Mouse (Mus musculus) heart, postnatal 14 days (tissue): ENCODE results near the gene Rps6kb2. TPM values are rescaled to one million over a fixed set of nuclear protein-coding genes. Genes with fewer than 3 reads are reported as not detected.

Experiments used
- DNase-seq, 2 experiments: peaks; one replicate each; pipeline ENCODE4 v3.0.0; 2021 to 2022
- intact Hi-C: fragments of 180-260 bp; cut with DNase I; formaldehyde crosslinking; loops from one replicate; pipeline ENCODE4 v1.15.1; 2025
- total RNA-seq, 2 experiments: library from RNA; stranded (reverse); gene quantifications; 2 replicates each; pipeline ENCODE4 v1.2.3; 2021

Rps6kb2 gene
- total RNA-seq, 2 experiments from 2014 or later = 21.6 to 23.6 TPM

GRCm38 (mm10) chr19:4191528-4192250, 28.5 kb upstream of the Rps6kb2 start, which contains the start of gene Ppp1ca:
Gene Ppp1ca (plus strand): TSS chr19:4192065.
- intact Hi-C loops = no loop called here

GRCm38 (mm10) chr19:4190831-4191334, 27.7 kb upstream of the Rps6kb2 start, which contains the start of gene Tbc1d10c:
Gene Tbc1d10c (minus strand): TSS chr19:4191284.
- no peak for DNase-seq
- intact Hi-C loops = no loop called here

More at GRCm38 (mm10) chr19:4191528-4192250, 28.5 kb upstream of the Rps6kb2 start, which contains the start of gene Ppp1ca:
- peak; percentile 99 for DNase-seq

GRCm38 (mm10) chr19:4189051-4189620, 26.0 kb upstream of the Rps6kb2 start:
- no peak for DNase-seq
- intact Hi-C loops = no loop called here

- intact Hi-C loops = no loop called here
- DNase-seq = no peak
These were observed 24.1 kb upstream of the Rps6kb2 start for GRCm38 (mm10) chr19:4187303-4187702.

- no peak for DNase-seq
- intact Hi-C loops = no loop called here
These were observed 22.1 kb upstream of the Rps6kb2 start for GRCm38 (mm10) chr19:4184976-4185975.

GRCm38 (mm10) chr19:4183689-4184088, 20.5 kb upstream of the Rps6kb2 start:
- intact Hi-C loops = no loop called here
- DNase-seq = no peak

- intact Hi-C loops = no loop called here
- peak; percentile 45 to 59 for DNase-seq
These were observed 18.7 kb upstream of the Rps6kb2 start for GRCm38 (mm10) chr19:4181892-4182291.

- no peak for DNase-seq
- intact Hi-C loops = no loop called here
These were observed 17.3 kb upstream of the Rps6kb2 start for GRCm38 (mm10) chr19:4180411-4180810.

- DNase-seq = peak; percentile 55 to 70
- intact Hi-C loops = no loop called here
These were observed 12.3 kb upstream of the Rps6kb2 start, which contains the start of gene Carns1 for GRCm38 (mm10) chr19:4175368-4175947. Gene Carns1 (minus strand): TSS chr19:4175479.

- DNase-seq = no peak
- intact Hi-C loops = loop anchor here (5.0 kb wide), 1 partner anchor 54 kb away; no protein-coding TSS in a partner anchor
These were observed 9.8 kb upstream of the Rps6kb2 start for GRCm38 (mm10) chr19:4172925-4173324.

- DNase-seq = peak in 1 of 2 experiments; percentile 66
- intact Hi-C loops = loop anchor here (1.0 to 5.0 kb wide), 2 partner anchors 17 to 56 kb away; no protein-coding TSS in a partner anchor
These were observed 8.5 kb upstream of the Rps6kb2 start for GRCm38 (mm10) chr19:4171393-4172290.

GRCm38 (mm10) chr19:4170723-4171392, 7.7 kb upstream of the Rps6kb2 start:
- intact Hi-C loops = loop anchor here (1.0 to 5.0 kb wide), 2 partner anchors 17 to 56 kb away; no protein-coding TSS in a partner anchor
- DNase-seq = no peak

- no peak for DNase-seq
- intact Hi-C loops = loop anchor here (5.0 kb wide), 1 partner anchor 57 kb away; no protein-coding TSS in a partner anchor
These were observed 6.7 kb upstream of the Rps6kb2 start for GRCm38 (mm10) chr19:4169810-4170209.

GRCm38 (mm10) chr19:4169378-4169784, 6.2 kb upstream of the Rps6kb2 start:
- peak; percentile 99 to 100 for DNase-seq
- intact Hi-C loops = no loop called here

- intact Hi-C loops = no loop called here
- peak in 1 of 2 experiments; percentile 57 for DNase-seq
These were observed 3.7 kb upstream of the Rps6kb2 start for GRCm38 (mm10) chr19:4166678-4167476.

GRCm38 (mm10) chr19:4164721-4165120, 1.6 kb upstream of the Rps6kb2 start:
- intact Hi-C loops = loop anchor here (5.0 kb wide), 1 partner anchor 33 kb away; no protein-coding TSS in a partner anchor
- no peak for DNase-seq

GRCm38 (mm10) chr19:4164100-4164499, 946 bp upstream of the Rps6kb2 start:
- intact Hi-C loops = loop anchor here (5.0 kb wide), 1 partner anchor 33 kb away; no protein-coding TSS in a partner anchor
- no peak for DNase-seq
